Comparison of ENCODE assay signal across 21 mouse cellular contexts in the genomic region with DNA sequence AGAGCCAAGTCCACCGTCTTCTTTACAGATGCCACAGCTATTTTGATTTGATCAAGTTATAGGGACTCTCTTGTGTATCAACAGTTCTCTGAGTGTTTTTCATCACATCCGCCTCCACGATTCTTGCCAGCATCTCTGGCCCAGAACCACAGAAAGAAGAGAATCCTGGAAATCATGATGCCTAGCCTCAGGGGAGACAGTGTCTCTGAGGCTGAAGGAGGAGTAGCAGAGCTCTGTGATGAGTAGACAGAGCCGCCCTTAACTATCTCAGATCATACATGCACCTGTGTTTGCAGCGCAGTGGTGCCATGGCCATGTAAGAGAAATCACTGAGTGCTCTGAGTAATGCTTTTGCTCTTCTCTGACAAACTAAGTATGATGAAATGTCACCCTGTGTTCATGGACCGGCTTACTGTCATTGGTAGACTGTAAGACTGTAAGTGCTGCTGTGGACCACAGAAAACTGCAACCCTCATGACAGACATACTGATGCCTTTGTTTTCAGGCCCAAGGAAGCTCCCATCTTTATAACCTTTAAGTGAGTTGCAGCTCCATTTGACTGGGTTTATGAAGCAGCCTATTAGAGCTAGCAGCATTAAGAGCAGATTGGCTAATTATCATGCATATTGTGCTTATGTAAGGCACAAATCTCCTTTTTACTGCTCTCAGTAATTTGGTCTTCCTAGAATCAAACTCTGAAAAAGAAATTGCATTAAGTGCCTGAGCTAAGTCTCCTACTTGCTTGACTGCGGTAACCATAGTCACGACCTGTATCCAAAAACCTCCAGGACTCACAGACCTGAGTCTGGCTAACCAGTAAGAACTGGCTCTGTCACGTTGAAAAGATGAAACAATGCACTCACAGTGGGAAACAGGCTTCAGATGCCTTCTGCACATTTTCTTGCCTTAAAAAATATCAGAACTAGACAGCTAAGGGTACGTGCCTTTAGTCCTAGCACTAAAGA. TPM values are rescaled to one million over a fixed set of nuclear protein-coding genes. Genes with fewer than 3 reads are reported as not detected.
DNase-seq lines count a peak whose midpoint lies in the region; ATAC-seq and TF ChIP-seq lines count a peak whose summit lies in the region.
"Had no signal": no experiment of that assay in that cellular context is flagged by ENCODE, and none has a peak within 500 bp of the region (broad histone marks: within the 10 kb centered on the region; RNA-seq: fewer than 3 reads in every experiment).

No protein-coding gene starts in this region.

- DNase-seq in adrenal gland, adult 2 months: peak; percentile 16
- no peak for DNase-seq in adrenal gland, postnatal 36 days
- DNase-seq in hindbrain, embryonic 14.5 days (ENCODE audit: low spot score): no peak
- peak; percentile 18 for DNase-seq in midbrain, postnatal 0 days (ENCODE audit: low spot score)
- no peak for DNase-seq in midbrain, embryonic 11.5 days (ENCODE audit: low spot score, missing footprints)
- DNase-seq in forebrain, embryonic 14.5 days (ENCODE audit: low spot score): peak; percentile 31
- DNase-seq: cerebellum, adult 18-20 months; heart, postnatal 10 days; lung, postnatal 10 days; spleen, adult 18-20 months; thymus, adult 18-20 months had no signal

- H3K4me3 ChIP-seq in hindbrain, embryonic 16.5 days (ENCODE audit: low read length): no peak overlapping the region
- no peak overlapping the region for H3K4me3 ChIP-seq in hindbrain, embryonic 14.5 days (replicated peaks; ENCODE audit: low read length)
- H3K4me3 ChIP-seq in midbrain, postnatal 0 days (ENCODE audit: low read depth, low read length): no peak overlapping the region
- H3K4me3 ChIP-seq in midbrain, embryonic 11.5 days (ENCODE audit: low read depth, low read length): no peak overlapping the region
- no peak overlapping the region for H3K4me3 ChIP-seq in forebrain, embryonic 14.5 days (ENCODE audit: low read depth, low read length)
- H3K4me3 ChIP-seq: erythroblast, embryonic 14.5 days; kidney, embryonic 15.5 days; limb, embryonic 15.5 days; neural tube, embryonic 12.5 days had no signal

- H3K36me3 ChIP-seq in hindbrain, embryonic 16.5 days (ENCODE audit: control insufficient read depth, insufficient read depth, low read length): no peaks in the 10 kb centered on the region
- no peaks in the 10 kb centered on the region for H3K36me3 ChIP-seq in hindbrain, embryonic 14.5 days (replicated peaks; ENCODE audit: control insufficient read depth, insufficient read depth)
- H3K36me3 ChIP-seq in midbrain, postnatal 0 days (ENCODE audit: insufficient read depth, low read length): no peaks in the 10 kb centered on the region
- H3K36me3 ChIP-seq in midbrain, embryonic 11.5 days (ENCODE audit: control insufficient read depth, insufficient read depth, low read length): no peaks in the 10 kb centered on the region
- no peaks in the 10 kb centered on the region for H3K36me3 ChIP-seq in forebrain, embryonic 14.5 days (ENCODE audit: control insufficient read depth, insufficient read depth, low read length)
- H3K36me3 ChIP-seq: kidney, embryonic 15.5 days; limb, embryonic 15.5 days; neural tube, embryonic 12.5 days had no signal

- H3K27me3 ChIP-seq in hindbrain, embryonic 16.5 days (replicated peaks; ENCODE audit: control insufficient read depth, insufficient read depth, low read length): no peaks in the 10 kb centered on the region
- no peaks in the 10 kb centered on the region for H3K27me3 ChIP-seq in hindbrain, embryonic 14.5 days (ENCODE audit: control insufficient read depth, insufficient read depth, low read length)
- no peaks in the 10 kb centered on the region for H3K27me3 ChIP-seq in midbrain, postnatal 0 days (ENCODE audit: insufficient read depth, low read length)
- no peaks in the 10 kb centered on the region for H3K27me3 ChIP-seq in midbrain, embryonic 11.5 days (ENCODE audit: control insufficient read depth, insufficient read depth, low read length)
- no peaks in the 10 kb centered on the region for H3K27me3 ChIP-seq in forebrain, embryonic 14.5 days (replicated peaks; ENCODE audit: control insufficient read depth, insufficient read depth, low read length)
- H3K27me3 ChIP-seq: kidney, embryonic 15.5 days; limb, embryonic 15.5 days; neural tube, embryonic 12.5 days had no signal

- H3K9ac ChIP-seq in hindbrain, embryonic 16.5 days (ENCODE audit: low read depth, low read length): no peak overlapping the region
- H3K9ac ChIP-seq in hindbrain, embryonic 14.5 days: no peak overlapping the region
- H3K9ac ChIP-seq in midbrain, postnatal 0 days (replicated peaks; ENCODE audit: low read length, poor library complexity, severe bottlenecking): no peak overlapping the region
- no peak overlapping the region for H3K9ac ChIP-seq in midbrain, embryonic 11.5 days (ENCODE audit: low read length)
- H3K9ac ChIP-seq in forebrain, embryonic 14.5 days (ENCODE audit: low read length): no peak overlapping the region
- H3K9ac ChIP-seq: kidney, embryonic 15.5 days; limb, embryonic 15.5 days; neural tube, embryonic 12.5 days had no signal

- ATAC-seq in hindbrain, embryonic 16.5 days: peak; percentile 60
- ATAC-seq in hindbrain, embryonic 14.5 days (ENCODE audit: low FRiP score): no peak
- peak; percentile 31; the same call in 1 of the 2 replicates for ATAC-seq in midbrain, postnatal 0 days (ENCODE audit: low FRiP score)
- no peak for ATAC-seq in midbrain, embryonic 11.5 days (ENCODE audit: low FRiP score)
- peak; percentile 46; the same call in 1 of the 2 replicates for ATAC-seq in forebrain, embryonic 14.5 days
- ATAC-seq in erythroid progenitor cell, adult 5-6 weeks (replicated peaks; ENCODE audit: low FRiP score, poor library complexity, severe bottlenecking): no peak
- ATAC-seq: inflammation-experienced regulatory T-cells, adult 6 months had no signal

- H3K9me3 ChIP-seq in hindbrain, embryonic 16.5 days (ENCODE audit: control insufficient read depth, low read length): no peaks in the 10 kb centered on the region
- H3K9me3 ChIP-seq in hindbrain, embryonic 14.5 days (ENCODE audit: control insufficient read depth, low read length): no peaks in the 10 kb centered on the region
- no peaks in the 10 kb centered on the region for H3K9me3 ChIP-seq in midbrain, postnatal 0 days (ENCODE audit: low read length)
- no peaks in the 10 kb centered on the region for H3K9me3 ChIP-seq in midbrain, embryonic 11.5 days (ENCODE audit: control insufficient read depth, low read length)
- no peaks in the 10 kb centered on the region for H3K9me3 ChIP-seq in forebrain, embryonic 14.5 days (replicated peaks; ENCODE audit: control insufficient read depth, low read length)
- H3K9me3 ChIP-seq: kidney, embryonic 15.5 days; limb, embryonic 15.5 days; neural tube, embryonic 12.5 days had no signal

- TF ChIP-seq CTCF in midbrain, postnatal 0 days (IDR thresholded peaks at IDR 0.05): no peak

- no peaks in the 10 kb centered on the region for H3K4me1 ChIP-seq in hindbrain, embryonic 16.5 days (ENCODE audit: control insufficient read depth, insufficient read depth, low read depth, low read length)
- H3K4me1 ChIP-seq in hindbrain, embryonic 14.5 days (replicated peaks; ENCODE audit: control insufficient read depth, insufficient read depth, low read length): no peaks in the 10 kb centered on the region
- no peaks in the 10 kb centered on the region for H3K4me1 ChIP-seq in midbrain, postnatal 0 days (ENCODE audit: insufficient read depth, low read length)
- no peaks in the 10 kb centered on the region for H3K4me1 ChIP-seq in midbrain, embryonic 11.5 days (ENCODE audit: control insufficient read depth, insufficient read depth, low read length)
- 0 out of 2 replicates have a peak, but pooled peaks cover 7% of the 10 kb centered on the region for H3K4me1 ChIP-seq in forebrain, embryonic 14.5 days (ENCODE audit: control insufficient read depth, insufficient read depth, low read length)
- H3K4me1 ChIP-seq: limb, embryonic 15.5 days; neural tube, embryonic 12.5 days had no signal

- H3K27ac ChIP-seq in hindbrain, embryonic 16.5 days (ENCODE audit: low read depth, low read length): no peak overlapping the region
- H3K27ac ChIP-seq in hindbrain, embryonic 14.5 days: no peak overlapping the region
- peak overlapping the region; percentile 3; the same call in 1 of the 2 replicates for H3K27ac ChIP-seq in midbrain, postnatal 0 days (ENCODE audit: low read depth, low read length)
- no peak overlapping the region for H3K27ac ChIP-seq in midbrain, embryonic 11.5 days (ENCODE audit: low read depth, low read length)
- H3K27ac ChIP-seq in forebrain, embryonic 14.5 days (ENCODE audit: low read depth, low read length): peak overlapping the region; percentile 41; the same call in 1 of the 2 replicates
- H3K27ac ChIP-seq: kidney, embryonic 15.5 days; limb, embryonic 15.5 days; neural tube, embryonic 12.5 days had no signal

- H3K4me2 ChIP-seq in hindbrain, embryonic 16.5 days (ENCODE audit: low read length): no peak overlapping the region
- no peak overlapping the region for H3K4me2 ChIP-seq in hindbrain, embryonic 14.5 days (replicated peaks)
- no peak overlapping the region for H3K4me2 ChIP-seq in midbrain, postnatal 0 days (ENCODE audit: low read depth, low read length, poor library complexity, severe bottlenecking)
- H3K4me2 ChIP-seq in midbrain, embryonic 11.5 days: no peak overlapping the region
- H3K4me2 ChIP-seq in forebrain, embryonic 14.5 days (ENCODE audit: low read length): no peak overlapping the region
- H3K4me2 ChIP-seq: kidney, embryonic 15.5 days; limb, embryonic 15.5 days; neural tube, embryonic 12.5 days had no signal

- 75% methylated on average over 10 of the region's 10 CpGs for WGBS in hindbrain, embryonic 16.5 days
- WGBS in hindbrain, embryonic 14.5 days: 79% methylated on average over 10 of the region's 10 CpGs
- 74% methylated on average over 10 of the region's 10 CpGs for WGBS in midbrain, postnatal 0 days
- 81% methylated on average over 10 of the region's 10 CpGs for WGBS in midbrain, embryonic 11.5 days
- 69% methylated on average over 10 of the region's 10 CpGs for WGBS in forebrain, embryonic 14.5 days

RNA-seq across cellular contexts. Expression of gene Klhl31, which starts 33.7 kb away (rescaled TPM):
- under 1 TPM in 1 of 2 experiments, not detected in 1; 0.03 TPM for total RNA-seq in adrenal gland, adult 2 months (2021)
- polyA plus RNA-seq in adrenal gland, adult 2 months (2012; rRNA removed): not detected in 2 replicates
- not detected for total RNA-seq in adrenal gland, postnatal 36 days (2021)
- polyA plus RNA-seq in hindbrain, embryonic 16.5 days (2015; fragmentation: Nextera tagmentation; extraction: Ambion mirVana): 0.34 and 1.5 TPM in 2 replicates
- polyA plus RNA-seq in hindbrain, embryonic 14.5 days (2014; fragmentation: Nextera tagmentation; extraction: Ambion mirVana): 0.41 and 0.47 TPM in 2 replicates
- total RNA-seq in midbrain, postnatal 0 days (2014; rRNA removed): 0.05 TPM in 2 replicates
- 0.11 and 0.12 TPM in 2 replicates for polyA plus RNA-seq in midbrain, postnatal 0 days (2015; fragmentation: Nextera tagmentation; extraction: Ambion mirVana)
- polyA plus RNA-seq in midbrain, embryonic 11.5 days (2014; fragmentation: Nextera tagmentation; extraction: Ambion mirVana): 0.14 and 0.32 TPM in 2 replicates
- 0.05 TPM in 2 replicates for polyA plus RNA-seq in forebrain, embryonic 14.5 days (2014; fragmentation: Nextera tagmentation; extraction: Ambion mirVana)
- not detected in 2 replicates for total RNA-seq in erythroid progenitor cell, adult 5-6 weeks (2015; ENCODE audit: low replicate concordance)
- not detected in 2 replicates for total RNA-seq in erythroid progenitor cell, adult 5-6 weeks (2017; ENCODE audit: low replicate concordance)
- total RNA-seq: layer of hippocampus, adult 18-20 months; megakaryocyte, adult 5-6 weeks; MEL had no signal
- polyA plus RNA-seq: erythroblast, embryonic 14.5 days had no signal

RNA-seq across cellular contexts. Expression of gene Lrrc1, which starts 57.9 kb away (rescaled TPM):
- total RNA-seq in adrenal gland, adult 2 months (2021): 10 to 100 TPM; 10.0 to 15.1 TPM
- polyA plus RNA-seq in adrenal gland, adult 2 months (2012; rRNA removed): 10.7 and 22.8 TPM in 2 replicates
- 10 to 100 TPM; 12.8 to 15.1 TPM for total RNA-seq in adrenal gland, postnatal 36 days (2021)
- 5.0 and 5.5 TPM in 2 replicates for polyA plus RNA-seq in hindbrain, embryonic 16.5 days (2015; fragmentation: Nextera tagmentation; extraction: Ambion mirVana)
- polyA plus RNA-seq in hindbrain, embryonic 14.5 days (2014; fragmentation: Nextera tagmentation; extraction: Ambion mirVana): 6.4 and 7.0 TPM in 2 replicates
- total RNA-seq in midbrain, postnatal 0 days (2014; rRNA removed): 19.1 and 38.6 TPM in 2 replicates
- 4.2 and 4.6 TPM in 2 replicates for polyA plus RNA-seq in midbrain, postnatal 0 days (2015; fragmentation: Nextera tagmentation; extraction: Ambion mirVana)
- 5.0 and 6.6 TPM in 2 replicates for polyA plus RNA-seq in midbrain, embryonic 11.5 days (2014; fragmentation: Nextera tagmentation; extraction: Ambion mirVana)
- 8.2 and 10.6 TPM in 2 replicates for polyA plus RNA-seq in forebrain, embryonic 14.5 days (2014; fragmentation: Nextera tagmentation; extraction: Ambion mirVana)
- total RNA-seq in erythroid progenitor cell, adult 5-6 weeks (2015; ENCODE audit: low replicate concordance): 5.0 and 6.5 TPM in 2 replicates
- total RNA-seq in erythroid progenitor cell, adult 5-6 weeks (2017; ENCODE audit: low replicate concordance): 2.3 and 2.8 TPM in 2 replicates

Comparison
In these comparisons a context has a peak if more than half of its experiments do, and no peak if none do; other contexts are left out.
1. DNase-seq: peak in adrenal gland, adult 2 months (single experiment), midbrain, postnatal 0 days (single experiment) and forebrain, embryonic 14.5 days (single experiment); none in adrenal gland, postnatal 36 days (0 of 2), hindbrain, embryonic 14.5 days (single experiment) and midbrain, embryonic 11.5 days (single experiment).
2. ATAC-seq: peak in hindbrain, embryonic 16.5 days (single experiment), midbrain, postnatal 0 days (single experiment) and forebrain, embryonic 14.5 days (single experiment); none in hindbrain, embryonic 14.5 days (single experiment), midbrain, embryonic 11.5 days (single experiment) and erythroid progenitor cell, adult 5-6 weeks (single experiment).
3. H3K27ac ChIP-seq: peak in midbrain, postnatal 0 days (single experiment) and forebrain, embryonic 14.5 days (single experiment); none in hindbrain, embryonic 16.5 days (single experiment), hindbrain, embryonic 14.5 days (single experiment) and midbrain, embryonic 11.5 days (single experiment).